Mouse (Mus musculus) brain, embryonic 14.5 days (tissue): Measurements from ENCODE around the gene Zfp46. TPM values are rescaled to one million over a fixed set of nuclear protein-coding genes. Genes with fewer than 3 reads are reported as not detected.
A peak's percentile ranks its signal among the peaks of the same experiment; 100 is the strongest.

Experiments used
- DNase-seq: peaks from one replicate; pipeline ENCODE4 v3.0.0-alpha.2; 2011; ENCODE audit warnings: low read depth
- CTCF ChIP-seq: fragments of 200-500 bp; IDR thresholded peaks from 2 replicates; pipeline ENCODE4 v1.5.1; 2012; ENCODE audit warnings: inconsistent platforms, mild to moderate bottlenecking, moderate library complexity, borderline replicate concordance; ENCODE audit not compliant: insufficient read depth, insufficient read length; ENCODE audit errors: extremely low read depth
- POLR2A ChIP-seq: fragments of 200-500 bp; IDR thresholded peaks from 2 replicates; pipeline ENCODE4 v1.6.1; 2012; ENCODE audit warnings: mild to moderate bottlenecking, inconsistent platforms, borderline replicate concordance; ENCODE audit not compliant: poor library complexity, insufficient read depth, insufficient read length, severe bottlenecking; ENCODE audit errors: extremely low read depth
- polyA plus RNA-seq: library from polyadenylated mRNA; depleted of rRNA; stranded (reverse); fragments of >200 nt; gene quantifications from 2 replicates; pipeline ENCODE4 v1.2.3, GENCODE M21; 2012

Zfp46 gene
- polyA plus RNA-seq, 1 experiment: 69.5 TPM

GRCm38 (mm10) chr4:136247729-136248463, 36.6 kb upstream of the Zfp46 start, which contains the start of gene Tcea3:
Gene Tcea3 (plus strand): TSS chr4:136247729.
- peak; percentile 13 for DNase-seq
- TF ChIP-seq POLR2A: no peak
- no peak for TF ChIP-seq CTCF

GRCm38 (mm10) chr4:136248464-136249331, 35.8 kb upstream of the Zfp46 start:
- DNase-seq: peak; percentile 15
- TF ChIP-seq POLR2A: no peak

- no peak for DNase-seq
- TF ChIP-seq POLR2A (no peak), CTCF (no peak)
Observed at GRCm38 (mm10) chr4:136249332-136249647, 35.2 kb upstream of the Zfp46 start.

- TF ChIP-seq CTCF (no peak), POLR2A (no peak)
- peak; percentile 13 for DNase-seq
Observed at GRCm38 (mm10) chr4:136249780-136250179, 34.7 kb upstream of the Zfp46 start.

GRCm38 (mm10) chr4:136255919-136256318, 28.6 kb upstream of the Zfp46 start:
- no peak for DNase-seq
- TF ChIP-seq CTCF (no peak), POLR2A (no peak)

GRCm38 (mm10) chr4:136256696-136257095, 27.8 kb upstream of the Zfp46 start:
- no peak for DNase-seq
- TF ChIP-seq CTCF: no peak
- TF ChIP-seq POLR2A: no peak

- DNase-seq: no peak
- TF ChIP-seq CTCF: no peak
- no peak for TF ChIP-seq POLR2A
Observed at GRCm38 (mm10) chr4:136259916-136260315, 24.6 kb upstream of the Zfp46 start.

GRCm38 (mm10) chr4:136260491-136261180, 23.8 kb upstream of the Zfp46 start:
- DNase-seq: peak; percentile 89
- no peak for TF ChIP-seq POLR2A
- TF ChIP-seq CTCF: peak; percentile 88

GRCm38 (mm10) chr4:136261912-136262311, 22.6 kb upstream of the Zfp46 start:
- DNase-seq: no peak
- TF ChIP-seq POLR2A (no peak), CTCF (no peak)

- TF ChIP-seq CTCF (no peak), POLR2A (no peak)
- no peak for DNase-seq
Observed at GRCm38 (mm10) chr4:136263555-136263954, 20.9 kb upstream of the Zfp46 start.

GRCm38 (mm10) chr4:136266716-136267343, 17.7 kb upstream of the Zfp46 start:
- TF ChIP-seq POLR2A: no peak
- no peak for DNase-seq

GRCm38 (mm10) chr4:136268912-136269311, 15.6 kb upstream of the Zfp46 start:
- DNase-seq: no peak
- TF ChIP-seq CTCF: no peak
- no peak for TF ChIP-seq POLR2A

- no peak for TF ChIP-seq CTCF
- TF ChIP-seq POLR2A: no peak
- DNase-seq: no peak
Observed at GRCm38 (mm10) chr4:136270648-136271047, 13.8 kb upstream of the Zfp46 start.
